Mouse (Mus musculus): Measurements from ENCODE around the gene Ces1e. TPM values are rescaled to one million over a fixed set of nuclear protein-coding genes. Genes with fewer than 3 reads are reported as not detected.

The Ces1e gene
- polyA plus RNA-seq (2012; rRNA removed), result 4.8 and 5.4 TPM in 2 replicates

GRCm38 (mm10) chr8:93229446-93229845 lies at the start of gene Ces1e:
TSS of gene Ces1e (minus strand) at chr8:93229619.

DNA sequence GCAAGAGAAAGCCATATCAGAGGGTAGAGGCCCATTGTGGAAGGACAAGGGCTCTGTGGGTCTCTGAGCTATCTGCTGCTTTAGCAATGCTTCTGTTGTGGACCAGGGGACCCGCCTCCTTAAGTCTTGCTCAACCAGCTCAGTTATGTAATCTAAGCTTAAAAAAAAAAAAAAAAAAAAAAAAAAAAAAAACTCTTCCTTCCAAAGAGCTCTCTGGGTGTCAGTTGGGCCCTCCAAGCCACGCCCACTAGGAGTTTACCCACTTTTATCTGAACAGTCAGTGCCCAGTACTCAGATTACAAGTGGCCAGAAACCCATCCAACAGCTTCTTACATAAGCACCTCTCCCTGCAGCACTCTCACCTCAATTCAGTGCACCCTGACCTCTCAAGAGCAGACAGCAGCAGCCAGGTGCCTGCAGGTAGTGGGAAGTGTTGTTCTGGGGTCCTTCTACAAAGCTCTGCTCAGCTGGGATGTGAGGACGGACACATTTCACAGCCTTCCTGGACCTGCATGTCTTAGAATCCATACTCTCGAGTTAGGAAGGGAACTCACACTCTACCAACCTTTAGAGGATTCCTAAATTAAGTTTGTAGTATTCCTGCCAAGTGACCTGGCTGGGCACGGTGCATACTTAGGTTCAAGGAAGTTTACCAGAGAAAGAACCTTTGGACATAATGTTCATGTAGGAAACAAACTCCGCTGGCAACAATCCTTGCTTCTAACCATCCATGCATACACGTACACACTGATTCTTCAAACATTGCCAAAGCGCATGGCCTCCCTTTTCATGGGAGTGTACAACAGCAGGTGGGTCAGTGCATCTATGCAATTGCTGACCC lies 31.5 kb downstream of the Ces1e start, which contains the start of gene Ces1d:
Ces1d (minus strand) TSS at position 154 of the 841 bp plus-strand sequence.

Other genes starting within 250 kb of the Ces1e start
- gene Ces1a, start 181.4 kb downstream of the Ces1e start, polyA plus RNA-seq (2012; rRNA removed), result not detected in 2 replicates
- gene Ces1b, start 149.6 kb downstream of the Ces1e start, polyA plus RNA-seq (2012; rRNA removed), result 0.05 and 0.08 TPM in 2 replicates
- gene Ces1c, start 98.3 kb downstream of the Ces1e start, polyA plus RNA-seq (2012; rRNA removed), result 0.23 and 0.39 TPM in 2 replicates
- 20.5 and 22.6 TPM in 2 replicates for gene Ces1d, start 31.8 kb downstream of the Ces1e start, polyA plus RNA-seq (2012; rRNA removed)
- 11.1 and 16.6 TPM in 2 replicates for gene Ces1f, start 50.1 kb upstream of the Ces1e start, polyA plus RNA-seq (2012; rRNA removed)
- gene Ces1g, start 107.7 kb upstream of the Ces1e start, polyA plus RNA-seq (2012; rRNA removed), result 3.7 and 10.4 TPM in 2 replicates
- gene Ces1h, start 150.1 kb upstream of the Ces1e start, polyA plus RNA-seq (2012; rRNA removed), result not detected in 2 replicates

Data from colon, adult 2 months (tissue).